Mouse (Mus musculus) heart, embryonic 11.5 days (tissue): ENCODE measurements at regions not wholly inside any gene's neighbourhood (a gene's known extent, or its start where the extent isn't known, plus 50 kb on each side); places are given as distances from the start of the nearest gene placed in this dataset.

Experiments
- ATAC-seq: fragments of 200-750 bp; cut with Nextera tagmentation; replicated peaks from 2 replicates; pipeline ENCODE4 v1.8.0; 2017; ENCODE audit warnings: moderate library complexity; ENCODE audit not compliant: insufficient number of reproducible peaks, low FRiP score, low TSS enrichment
- H3K27ac ChIP-seq: fragments of 300-500 bp; sonication (generic); 2 replicates; pipeline ENCODE4 v1.5.1; 2014; ENCODE audit warnings: mild to moderate bottlenecking, low read depth, low read length
- H3K27me3 ChIP-seq: fragments of 300-500 bp; sonication (generic); 2 replicates; pipeline ENCODE4 v1.6.1; 2014; ENCODE audit warnings: mild to moderate bottlenecking, low read length, mixed read lengths; ENCODE audit not compliant: control insufficient read depth, insufficient read depth
- H3K36me3 ChIP-seq: fragments of 300-500 bp; sonication (generic); 2 replicates; pipeline ENCODE4 v1.6.1; 2014; ENCODE audit warnings: mild to moderate bottlenecking, low read length, moderate library complexity, mixed read lengths; ENCODE audit not compliant: control insufficient read depth, insufficient read depth
- H3K4me1 ChIP-seq: fragments of 300-500 bp; sonication (generic); 2 replicates; pipeline ENCODE4 v1.6.1; 2014; ENCODE audit warnings: low read length; ENCODE audit not compliant: control insufficient read depth, insufficient read depth
- H3K4me2 ChIP-seq: fragments of 300-500 bp; sonication (generic); 2 replicates; pipeline ENCODE4 v1.6.1; 2014; ENCODE audit warnings: mild to moderate bottlenecking, moderate library complexity
- H3K4me3 ChIP-seq: fragments of 300-500 bp; sonication (generic); 2 replicates; pipeline ENCODE4 v1.5.1; 2014; ENCODE audit warnings: low read depth, low read length
- H3K9ac ChIP-seq: fragments of 300-500 bp; sonication (generic); 2 replicates; pipeline ENCODE4 v1.6.1; 2014; ENCODE audit warnings: mild to moderate bottlenecking, low read depth, low read length, moderate library complexity
- H3K9me3 ChIP-seq: fragments of 300-500 bp; sonication (generic); replicated peaks from 2 replicates; pipeline ENCODE4 v1.6.1; 2016; ENCODE audit warnings: low read length; ENCODE audit not compliant: control insufficient read depth
- WGBS: fragments of 180-500 bp; shearing (Covaris S2); extraction: QIAGEN DNeasy Blood & Tissue Kit; methylation state at CpG from one replicate; pipeline ENCODE4 v1.1.7; 2014; ENCODE audit not compliant: insufficient replicate concordance; 5-methylcytosine and 5-hydroxymethylcytosine counted together

GRCm38 (mm10) chr14:71281568-71281967 lies 681.9 kb upstream of the Fam160b2 start:
- no peak overlapping the region for H3K27ac ChIP-seq
- no peak for ATAC-seq
- no peak overlapping the region for H3K9ac ChIP-seq
- H3K36me3 ChIP-seq: no peaks in the 10 kb centered on the region
- WGBS: 82% methylated on average over 14 of the region's 14 CpGs
- no peaks in the 10 kb centered on the region for H3K4me1 ChIP-seq
- no peak overlapping the region for H3K4me2 ChIP-seq
- H3K4me3 ChIP-seq: no peak overlapping the region
- H3K27me3 ChIP-seq: no peaks in the 10 kb centered on the region
- no peaks in the 10 kb centered on the region for H3K9me3 ChIP-seq

- Histone ChIP-seq H3K4me3 (no peak overlapping the region), H3K9me3 (no peaks in the 10 kb centered on the region), H3K36me3 (no peaks in the 10 kb centered on the region), H3K9ac (no peak overlapping the region), H3K27ac (no peak overlapping the region), H3K27me3 (no peaks in the 10 kb centered on the region), H3K4me2 (peak overlapping the region; percentile 31; the same call in 1 of the 2 replicates), H3K4me1 (no peaks in the 10 kb centered on the region)
- no peak for ATAC-seq
- 50% methylated on average over 12 of the region's 12 CpGs for WGBS
Observed at GRCm38 (mm10) chr14:71276309-71276791, 676.7 kb upstream of the Fam160b2 start.

- no peak overlapping the region for H3K4me2 ChIP-seq
- H3K27me3 ChIP-seq: no peaks in the 10 kb centered on the region
- H3K9ac ChIP-seq: no peak overlapping the region
- H3K27ac ChIP-seq: no peak overlapping the region
- H3K36me3 ChIP-seq: no peaks in the 10 kb centered on the region
- WGBS: 93% methylated on average over 2 of the region's 2 CpGs
- no peak overlapping the region for H3K4me3 ChIP-seq
- no peaks in the 10 kb centered on the region for H3K4me1 ChIP-seq
- ATAC-seq: no peak
- no peaks in the 10 kb centered on the region for H3K9me3 ChIP-seq
Observed at GRCm38 (mm10) chr14:71272470-71272869, 672.8 kb upstream of the Fam160b2 start.

GRCm38 (mm10) chr14:71257650-71258049 lies 658.0 kb upstream of the Fam160b2 start:
- H3K4me3 ChIP-seq: no peak overlapping the region
- no peak overlapping the region for H3K9ac ChIP-seq
- H3K4me1 ChIP-seq: no peaks in the 10 kb centered on the region
- WGBS: 76% methylated on average over 4 of the region's 4 CpGs
- no peaks in the 10 kb centered on the region for H3K27me3 ChIP-seq
- no peak overlapping the region for H3K4me2 ChIP-seq
- no peaks in the 10 kb centered on the region for H3K9me3 ChIP-seq
- no peaks in the 10 kb centered on the region for H3K36me3 ChIP-seq
- ATAC-seq: no peak
- no peak overlapping the region for H3K27ac ChIP-seq

- H3K4me1 ChIP-seq: no peaks in the 10 kb centered on the region
- no peaks in the 10 kb centered on the region for H3K27me3 ChIP-seq
- no peak for ATAC-seq
- H3K9ac ChIP-seq: no peak overlapping the region
- H3K4me3 ChIP-seq: no peak overlapping the region
- no peaks in the 10 kb centered on the region for H3K36me3 ChIP-seq
- H3K9me3 ChIP-seq: no peaks in the 10 kb centered on the region
- 60% methylated on average over 1 of the region's 1 CpGs for WGBS
- H3K27ac ChIP-seq: no peak overlapping the region
- no peak overlapping the region for H3K4me2 ChIP-seq
Observed at GRCm38 (mm10) chr14:71254207-71254606, 654.6 kb upstream of the Fam160b2 start.

GRCm38 (mm10) chr14:71252136-71252535 lies 652.5 kb upstream of the Fam160b2 start:
- no peaks in the 10 kb centered on the region for H3K36me3 ChIP-seq
- H3K4me2 ChIP-seq: no peak overlapping the region
- no peak overlapping the region for H3K27ac ChIP-seq
- H3K4me1 ChIP-seq: no peaks in the 10 kb centered on the region
- no peaks in the 10 kb centered on the region for H3K27me3 ChIP-seq
- ATAC-seq: no peak
- WGBS: 79% methylated on average over 3 of the region's 3 CpGs
- no peak overlapping the region for H3K9ac ChIP-seq
- H3K9me3 ChIP-seq: no peaks in the 10 kb centered on the region
- no peak overlapping the region for H3K4me3 ChIP-seq

GRCm38 (mm10) chr14:71251116-71251515 lies 651.5 kb upstream of the Fam160b2 start:
- no peaks in the 10 kb centered on the region for H3K9me3 ChIP-seq
- no peak overlapping the region for H3K27ac ChIP-seq
- H3K27me3 ChIP-seq: no peaks in the 10 kb centered on the region
- H3K4me3 ChIP-seq: no peak overlapping the region
- ATAC-seq: no peak
- no peak overlapping the region for H3K4me2 ChIP-seq
- H3K9ac ChIP-seq: no peak overlapping the region
- H3K36me3 ChIP-seq: no peaks in the 10 kb centered on the region
- WGBS: 87% methylated on average over 1 of the region's 1 CpGs
- no peaks in the 10 kb centered on the region for H3K4me1 ChIP-seq

GRCm38 (mm10) chr14:71249387-71249965 lies 649.8 kb upstream of the Fam160b2 start:
- H3K9me3 ChIP-seq: no peaks in the 10 kb centered on the region
- no peaks in the 10 kb centered on the region for H3K4me1 ChIP-seq
- no peak overlapping the region for H3K4me3 ChIP-seq
- H3K4me2 ChIP-seq: no peak overlapping the region
- no peak overlapping the region for H3K27ac ChIP-seq
- no peaks in the 10 kb centered on the region for H3K36me3 ChIP-seq
- no peak overlapping the region for H3K9ac ChIP-seq
- WGBS: 32% methylated on average over 7 of the region's 7 CpGs
- H3K27me3 ChIP-seq: no peaks in the 10 kb centered on the region
- ATAC-seq: no peak

GRCm38 (mm10) chr14:71248534-71248933 lies 648.9 kb upstream of the Fam160b2 start:
- H3K36me3 ChIP-seq: no peaks in the 10 kb centered on the region
- no peaks in the 10 kb centered on the region for H3K27me3 ChIP-seq
- no peak overlapping the region for H3K4me3 ChIP-seq
- H3K4me2 ChIP-seq: no peak overlapping the region
- H3K27ac ChIP-seq: no peak overlapping the region
- no peaks in the 10 kb centered on the region for H3K4me1 ChIP-seq
- WGBS: 84% methylated on average over 2 of the region's 2 CpGs
- H3K9ac ChIP-seq: no peak overlapping the region
- ATAC-seq: no peak
- no peaks in the 10 kb centered on the region for H3K9me3 ChIP-seq
